Mouse (Mus musculus) G1E-ER4 (cell line): ENCODE data around the gene Trim3. TPM values are rescaled to one million over a fixed set of nuclear protein-coding genes. Genes with fewer than 3 reads are reported as not detected.

Experiments
- GATA1 ChIP-seq: IDR thresholded peaks from one replicate; pipeline ENCODE4 v1.8.0; 2012; ENCODE audit warnings: low read length, inconsistent platforms
- polyA plus RNA-seq: library from polyadenylated mRNA; stranded (reverse); fragments of >175 nt; gene quantifications from 2 replicates; pipeline ENCODE4 v1.2.3, GENCODE M21; 2012

Gene Trim3
- polyA plus RNA-seq, 1 experiment: 8.4 TPM

DNA sequence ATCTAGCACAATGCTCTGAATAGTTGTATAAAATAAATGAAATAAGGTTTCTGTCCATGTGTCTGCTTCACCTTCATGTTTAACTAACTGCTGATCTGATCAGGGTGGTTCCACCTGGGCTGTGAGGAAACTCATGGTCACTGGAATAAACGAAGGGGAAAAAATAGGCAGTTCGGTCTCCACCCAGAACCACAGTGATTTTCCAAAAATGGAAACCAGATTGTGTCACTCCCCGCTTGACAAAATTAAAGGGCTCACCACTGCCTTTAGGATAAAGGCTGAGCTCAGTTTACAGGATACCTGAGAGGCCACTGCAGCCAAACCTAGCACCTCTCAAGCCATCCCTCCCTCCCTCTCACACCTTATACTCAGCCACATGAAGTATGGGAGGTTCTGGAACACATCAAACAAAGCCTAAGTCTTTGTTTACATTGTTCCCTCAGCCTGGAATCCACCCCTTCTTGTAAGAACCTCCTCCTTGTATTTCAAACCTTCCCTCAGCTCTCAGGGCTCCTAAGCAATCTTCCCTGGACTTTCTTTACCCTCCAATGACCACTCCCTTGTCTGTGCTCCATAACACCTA, 57.1 kb downstream of the Trim3 start:
- TF ChIP-seq GATA1: no peak

- TF ChIP-seq GATA1: no peak
These were observed 58.8 kb downstream of the Trim3 start for GRCm38 (mm10) chr7:105574537-105574936.

DNA sequence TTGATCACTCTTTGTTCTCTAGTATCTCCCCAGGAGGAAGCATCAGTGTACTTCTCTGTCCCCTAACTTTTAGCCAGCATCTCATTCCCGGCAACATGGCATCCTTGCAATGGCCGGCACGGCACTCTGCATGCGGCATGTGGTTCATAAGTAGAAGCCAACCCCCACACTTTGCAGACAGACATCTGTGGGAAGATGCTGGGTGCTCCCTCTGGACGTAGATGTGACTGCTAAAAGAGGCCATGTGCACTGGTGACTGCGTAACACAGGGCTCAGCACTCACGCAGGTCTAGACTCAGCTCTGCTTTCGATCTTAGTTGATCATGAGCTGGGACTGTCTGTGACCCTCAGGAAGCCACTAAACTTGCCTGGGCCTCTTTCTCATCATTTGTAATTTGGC, 60.4 kb downstream of the Trim3 start:
- no peak for TF ChIP-seq GATA1

DNA sequence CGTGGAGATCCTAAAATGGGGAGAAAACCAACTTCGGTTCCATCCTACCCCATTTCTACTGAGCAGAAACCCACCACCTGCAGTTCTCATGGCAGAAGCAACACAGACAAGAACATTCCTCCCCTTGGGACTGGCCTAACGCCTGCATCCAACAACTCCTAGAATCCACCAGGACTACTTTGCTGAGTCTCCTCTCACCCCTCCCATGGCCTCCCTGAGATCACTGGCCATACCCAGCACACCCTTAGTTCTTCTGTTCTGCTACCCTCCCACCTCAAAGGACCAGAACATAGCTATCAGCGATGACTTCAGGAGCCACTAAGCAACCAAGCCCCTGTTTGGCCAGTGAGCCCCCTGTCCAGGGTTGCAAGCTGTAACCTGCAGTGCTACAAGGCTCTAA, 62.6 kb downstream of the Trim3 start:
- TF ChIP-seq GATA1: no peak

- TF ChIP-seq GATA1: no peak
These were observed 63.6 kb downstream of the Trim3 start for GRCm38 (mm10) chr7:105569512-105570496.

DNA sequence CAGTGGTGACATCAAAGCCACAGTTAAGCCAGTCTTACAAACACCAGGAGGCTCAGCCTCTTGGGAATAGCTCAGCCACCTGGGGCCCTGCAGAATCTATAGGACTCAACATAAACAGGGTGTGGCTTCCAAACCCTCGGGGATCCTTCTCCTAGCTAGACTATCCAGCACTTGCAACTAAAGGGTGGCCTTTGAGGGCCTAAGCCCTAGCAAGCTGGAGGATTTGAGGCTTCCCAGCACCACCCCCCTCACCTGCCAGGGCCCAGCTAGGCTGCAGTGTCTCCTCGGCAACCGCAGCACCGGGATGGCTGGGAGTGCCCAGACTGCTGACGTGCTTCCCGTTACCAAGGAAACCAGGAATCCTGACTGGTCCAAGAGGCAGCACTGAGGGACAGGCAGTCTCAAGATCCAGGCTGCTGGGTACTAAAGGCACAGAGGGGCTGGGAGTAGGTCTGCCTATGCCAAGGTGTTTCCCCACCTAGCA, 64.3 kb downstream of the Trim3 start:
- no peak for TF ChIP-seq GATA1

DNA sequence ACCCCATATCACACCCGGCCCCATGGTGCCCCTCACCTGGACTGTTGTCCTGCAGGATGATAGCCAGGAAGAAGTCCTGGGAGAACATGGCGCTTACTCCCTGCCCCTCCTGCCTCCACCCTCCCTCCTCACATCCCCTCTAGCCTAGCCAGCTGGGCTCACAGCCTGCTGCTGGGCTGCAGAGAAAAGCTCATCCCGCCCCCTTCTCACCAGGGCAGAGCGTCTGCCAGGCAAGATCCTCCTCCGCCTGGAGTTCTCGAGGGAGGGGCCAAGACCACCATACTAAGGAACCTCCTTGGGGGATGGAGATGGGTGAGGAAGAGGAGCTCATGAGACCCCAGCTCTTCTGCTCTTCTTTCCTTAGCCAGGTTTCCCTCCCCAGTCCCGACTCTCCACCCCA, 64.8 kb downstream of the Trim3 start:
- TF ChIP-seq GATA1: no peak

GRCm38 (mm10) chr7:105565071-105565836, 68.1 kb downstream of the Trim3 start:
- no peak for TF ChIP-seq GATA1

DNA sequence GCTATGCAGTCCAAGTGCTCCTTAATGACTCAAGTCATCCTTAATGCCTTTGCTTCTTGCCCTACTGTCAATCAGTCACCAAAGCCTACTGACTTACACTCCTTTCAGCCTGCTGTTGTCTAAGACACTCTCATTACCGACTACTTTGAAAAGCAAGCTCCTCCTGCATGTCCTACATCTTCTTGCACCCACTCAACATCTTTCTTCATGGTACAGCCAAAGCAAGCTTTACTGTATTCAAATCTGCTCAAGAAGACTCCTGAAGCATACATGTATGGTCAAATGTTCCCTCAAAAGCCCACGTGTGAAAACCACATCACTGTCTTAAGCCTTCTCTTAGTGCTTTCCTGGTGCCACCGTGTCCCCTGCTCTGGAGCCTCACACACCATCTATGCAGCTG, 70.0 kb downstream of the Trim3 start:
- TF ChIP-seq GATA1: no peak

GRCm38 (mm10) chr7:105562317-105562716, 71.1 kb downstream of the Trim3 start:
- TF ChIP-seq GATA1: no peak

DNA sequence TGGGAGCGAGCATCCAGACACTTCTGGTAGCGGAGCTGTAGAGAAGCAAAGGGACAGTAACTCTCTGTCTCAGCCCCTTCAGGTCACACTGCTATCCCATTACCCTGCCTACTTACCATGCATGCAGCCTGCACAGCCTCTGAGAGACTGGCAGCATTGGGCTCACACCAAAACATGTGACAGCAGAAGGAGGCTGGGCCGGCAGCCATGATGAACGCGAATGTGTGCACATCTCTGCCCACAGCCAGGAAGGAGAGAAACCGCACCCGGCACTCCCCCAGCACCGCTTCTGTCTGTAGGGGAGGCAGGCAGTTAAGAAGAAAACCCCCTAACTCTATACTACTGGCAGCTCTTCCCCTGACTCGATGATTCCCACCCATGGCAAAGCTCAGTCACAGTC, 74.4 kb downstream of the Trim3 start:
- TF ChIP-seq GATA1: no peak

DNA sequence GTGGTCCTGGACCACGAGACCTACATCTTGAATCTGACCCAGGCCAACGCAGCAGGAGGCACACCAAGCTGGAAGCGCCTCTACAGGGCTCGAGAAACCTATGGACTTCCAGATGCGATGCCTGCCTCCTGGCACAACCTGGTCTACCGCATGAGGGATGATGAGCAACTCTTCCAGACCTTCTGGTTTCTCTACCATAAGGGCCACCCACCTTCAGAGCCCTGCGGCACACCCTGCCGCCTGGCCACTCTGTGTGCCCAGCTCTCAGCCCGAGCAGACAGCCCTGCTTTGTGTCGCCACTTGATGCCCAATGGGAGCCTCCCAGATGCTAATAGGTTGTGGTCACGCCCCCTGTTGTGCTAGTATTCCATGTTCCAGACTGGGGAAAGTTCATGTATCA, 75.7 kb downstream of the Trim3 start:
- no peak for TF ChIP-seq GATA1

DNA sequence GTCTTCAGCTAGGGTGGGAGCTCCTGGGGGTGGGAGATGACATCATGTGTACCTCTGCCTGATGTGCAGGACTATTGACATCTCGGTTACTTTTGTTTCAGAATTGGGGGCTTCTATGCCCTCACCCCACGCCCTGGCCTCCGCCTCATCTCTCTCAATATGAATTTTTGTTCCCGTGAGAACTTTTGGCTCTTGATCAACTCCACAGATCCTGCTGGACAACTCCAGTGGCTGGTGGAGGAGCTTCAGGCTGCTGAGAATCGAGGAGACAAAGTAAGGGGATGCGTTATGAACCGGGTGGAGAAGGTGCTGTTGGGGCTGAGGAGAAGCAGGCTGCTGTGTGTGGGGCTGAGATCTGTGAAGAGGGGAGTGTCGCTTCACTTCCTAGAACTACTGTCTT, 77.0 kb downstream of the Trim3 start:
- no peak for TF ChIP-seq GATA1

DNA sequence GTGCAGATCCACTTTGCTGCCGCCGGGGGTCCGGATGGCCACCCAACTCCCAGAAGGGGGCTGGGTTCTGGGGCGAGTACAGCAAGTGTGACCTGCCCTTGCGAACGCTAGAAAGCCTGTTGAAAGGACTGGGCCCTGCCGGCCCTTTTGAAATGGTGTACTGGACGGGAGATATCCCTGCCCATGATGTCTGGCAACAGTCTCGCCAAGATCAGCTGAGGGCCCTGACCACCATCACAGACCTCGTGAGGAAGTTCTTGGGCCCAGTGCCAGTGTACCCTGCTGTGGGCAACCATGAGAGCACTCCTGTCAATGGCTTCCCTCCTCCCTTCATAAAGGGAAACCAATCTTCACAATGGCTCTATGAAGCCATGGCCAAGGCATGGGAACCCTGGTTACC, 77.8 kb downstream of the Trim3 start:
- TF ChIP-seq GATA1: no peak

Other genes starting within 250 kb of the Trim3 start
- 41.2 TPM in 2 replicates for gene Fam160a2, start 233.5 kb downstream of the Trim3 start, polyA plus RNA-seq
- not detected in 2 replicates for gene Cnga4, start 229.0 kb downstream of the Trim3 start, polyA plus RNA-seq
- not detected in 2 replicates for gene Cckbr, start 207.8 kb downstream of the Trim3 start, polyA plus RNA-seq
- gene Cavin3, start 151.3 kb downstream of the Trim3 start, polyA plus RNA-seq: not detected in 2 replicates
- 21.0 and 24.4 TPM in 2 replicates for gene Smpd1, start 79.2 kb downstream of the Trim3 start, polyA plus RNA-seq
- gene Apbb1, start 51.9 kb downstream of the Trim3 start, polyA plus RNA-seq: 0.05 TPM in 1 of 2 replicates, not detected in the other
- gene Hpx, start 33.4 kb downstream of the Trim3 start, polyA plus RNA-seq: not detected in 2 replicates
- 339 and 340 TPM in 2 replicates for gene Timm10b, start 6.5 kb upstream of the Trim3 start, polyA plus RNA-seq
- gene Arfip2, start 6.8 kb upstream of the Trim3 start, polyA plus RNA-seq: 54.8 and 69.6 TPM in 2 replicates
- gene Gm45799, start 7.0 kb upstream of the Trim3 start, polyA plus RNA-seq: 49.4 and 234 TPM in 2 replicates
- not detected in 2 replicates for gene Dnhd1, start 17.3 kb upstream of the Trim3 start, polyA plus RNA-seq
- 25.1 and 28.4 TPM in 2 replicates for gene Ilk, start 103.0 kb upstream of the Trim3 start, polyA plus RNA-seq
- gene Rrp8, start 103.8 kb upstream of the Trim3 start, polyA plus RNA-seq: 26.5 and 34.9 TPM in 2 replicates
- 377 and 536 TPM in 2 replicates for gene Taf10, start 110.8 kb upstream of the Trim3 start, polyA plus RNA-seq
- 36.5 and 56.7 TPM in 2 replicates for gene Tpp1, start 118.7 kb upstream of the Trim3 start, polyA plus RNA-seq
- gene Dchs1, start 154.1 kb upstream of the Trim3 start, polyA plus RNA-seq: not detected in 2 replicates
- 208 and 243 TPM in 2 replicates for gene Mrpl17, start 177.5 kb upstream of the Trim3 start, polyA plus RNA-seq